Mouse (Mus musculus): ENCODE results near the gene 1700049E17Rik1.
"Not testable (repeated sequence)": the region's sequence is repeated elsewhere in the genome, so short reads cannot be mapped to it uniquely, and the experiment has no call there.

The 1700049E17Rik1 gene

GRCm38 (mm10) chr14:41924649-41925048 lies at the start of gene 1700049E17Rik1:
Gene 1700049E17Rik1, plus strand, starts transcription at chr14:41924949.
- not testable (repeated sequence) for DNase-seq (ENCODE audit: low spot score in 2 of 2)

- not testable (repeated sequence) for DNase-seq (ENCODE audit: low spot score in 2 of 2)
Measured at GRCm38 (mm10) chr14:41907190-41907589, 17.6 kb upstream of the 1700049E17Rik1 start, which contains the start of gene Gm7980. Gene Gm7980, minus strand, starts transcription at chr14:41907290.

GRCm38 (mm10) chr14:41943695-41944094 lies 18.9 kb downstream of the 1700049E17Rik1 start, which contains the start of gene 1700024B05Rik:
Gene 1700024B05Rik, plus strand, starts transcription at chr14:41943995.
- not testable (repeated sequence) for DNase-seq (ENCODE audit: low spot score in 2 of 2)

- not testable (repeated sequence) for DNase-seq (ENCODE audit: low spot score in 2 of 2)
Measured at GRCm38 (mm10) chr14:41964095-41964494, 39.3 kb downstream of the 1700049E17Rik1 start.

GRCm38 (mm10) chr14:41967827-41968226 lies 43.1 kb downstream of the 1700049E17Rik1 start, which contains the start of gene Gm6401:
Gene Gm6401, minus strand, starts transcription at chr14:41967927.
- not testable (repeated sequence) for DNase-seq (ENCODE audit: low spot score in 2 of 2)

GRCm38 (mm10) chr14:41968596-41968995 lies 43.8 kb downstream of the 1700049E17Rik1 start:
- DNase-seq (ENCODE audit: low spot score in 2 of 2), result not testable (repeated sequence)
